Mouse (Mus musculus) intestine, embryonic 16.5 days (tissue): ENCODE data around the gene Zfp691. TPM values are rescaled to one million over a fixed set of nuclear protein-coding genes. Genes with fewer than 3 reads are reported as not detected.

Experiments
- ATAC-seq: fragments of 200-750 bp; cut with Nextera tagmentation; 2 replicates; pipeline ENCODE4 v1.8.0; 2017; ENCODE audit warnings: moderate TSS enrichment, moderate library complexity
- H3K27ac ChIP-seq: fragments of 300-500 bp; sonication (generic); 2 replicates; pipeline ENCODE4 v1.5.1; 2014; ENCODE audit warnings: mild to moderate bottlenecking, low read length
- H3K27me3 ChIP-seq: fragments of 300-500 bp; sonication (generic); replicated peaks from 2 replicates; pipeline ENCODE4 v1.6.1; 2014; ENCODE audit warnings: low read length, control low read depth, mixed read lengths; ENCODE audit not compliant: control insufficient read depth, insufficient read depth
- H3K36me3 ChIP-seq: fragments of 300-500 bp; sonication (generic); 2 replicates; pipeline ENCODE4 v1.6.1; 2014; ENCODE audit warnings: low read length, control low read depth; ENCODE audit not compliant: control insufficient read depth, insufficient read depth
- H3K4me1 ChIP-seq: fragments of 300-500 bp; sonication (generic); 2 replicates; pipeline ENCODE4 v1.6.1; 2014; ENCODE audit warnings: low read length, control low read depth, mixed read lengths; ENCODE audit not compliant: control insufficient read depth, insufficient read depth
- H3K4me2 ChIP-seq: fragments of 300-500 bp; sonication (generic); 2 replicates; pipeline ENCODE4 v1.6.1; 2014; ENCODE audit warnings: low read depth, low read length, control low read depth
- H3K4me3 ChIP-seq: fragments of 300-500 bp; sonication (generic); 2 replicates; pipeline ENCODE4 v1.5.1; 2014; ENCODE audit warnings: mild to moderate bottlenecking, low read length
- H3K9ac ChIP-seq: fragments of 300-500 bp; sonication (generic); 2 replicates; pipeline ENCODE4 v1.6.1; 2014; ENCODE audit warnings: low read depth, low read length
- H3K9me3 ChIP-seq: fragments of 300-500 bp; sonication (generic); 2 replicates; pipeline ENCODE4 v1.6.1; 2016; ENCODE audit warnings: low read length, control low read depth; ENCODE audit not compliant: control insufficient read depth
- WGBS: fragments of 180-500 bp; shearing (Covaris S2); extraction: QIAGEN DNeasy Blood & Tissue Kit; methylation state at CpG from one replicate; pipeline ENCODE4 v1.1.7; 2014; 5-methylcytosine and 5-hydroxymethylcytosine counted together
- polyA plus RNA-seq: library from polyadenylated mRNA; unstranded; fragments of >200 nt; fragmentation: Nextera tagmentation; extraction: Ambion mirVana; gene quantifications from 2 replicates; pipeline ENCODE4 v1.2.1, GENCODE M21; 2015

Gene Zfp691
- polyA plus RNA-seq, 1 experiment from 2014 or later: 5.0 TPM

GRCm38 (mm10) chr4:119137313-119137712, 36.7 kb downstream of the Zfp691 start:
- H3K36me3 ChIP-seq: peaks cover 40% of the 10 kb centered on the region
- H3K4me2 ChIP-seq: no peak overlapping the region
- peaks cover 9% of the 10 kb centered on the region; the same call in 1 of the 2 replicates for H3K4me1 ChIP-seq
- ATAC-seq: no peak
- no peak overlapping the region for H3K9ac ChIP-seq
- H3K4me3 ChIP-seq: no peak overlapping the region
- H3K27me3 ChIP-seq: no peaks in the 10 kb centered on the region
- 59% methylated on average over 8 of the region's 8 CpGs for WGBS
- no peak overlapping the region; the same call in 1 of the 2 replicates for H3K27ac ChIP-seq
- no peaks in the 10 kb centered on the region for H3K9me3 ChIP-seq

DNA sequence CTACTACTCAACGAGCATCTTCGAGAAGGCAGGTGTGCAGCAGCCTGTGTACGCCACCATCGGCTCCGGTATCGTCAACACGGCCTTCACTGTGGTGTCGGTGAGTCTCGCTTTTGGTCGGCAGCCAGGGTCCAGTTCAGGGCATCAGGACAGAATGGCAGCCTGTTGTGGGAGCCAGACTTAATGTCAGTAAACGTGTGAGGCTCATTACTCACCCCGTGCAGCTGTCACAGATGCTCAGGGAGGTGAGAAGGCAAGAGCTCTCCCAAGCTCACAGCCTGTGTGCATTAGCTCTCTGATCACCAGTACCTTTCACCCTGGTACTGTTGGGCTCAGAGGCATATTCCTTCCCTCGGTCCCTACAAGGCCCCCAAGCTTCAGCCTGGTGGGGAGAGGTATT, 40.1 kb downstream of the Zfp691 start:
- H3K4me1 ChIP-seq: peaks cover 9% of the 10 kb centered on the region; the same call in 1 of the 2 replicates
- no peak overlapping the region for H3K4me3 ChIP-seq
- WGBS: 91% methylated on average over 13 of the region's 13 CpGs
- peaks cover 46% of the 10 kb centered on the region for H3K36me3 ChIP-seq
- H3K27ac ChIP-seq: no peak overlapping the region
- H3K9me3 ChIP-seq: no peaks in the 10 kb centered on the region
- no peaks in the 10 kb centered on the region for H3K27me3 ChIP-seq
- no peak for ATAC-seq
- no peak overlapping the region for H3K9ac ChIP-seq
- H3K4me2 ChIP-seq: no peak overlapping the region

DNA sequence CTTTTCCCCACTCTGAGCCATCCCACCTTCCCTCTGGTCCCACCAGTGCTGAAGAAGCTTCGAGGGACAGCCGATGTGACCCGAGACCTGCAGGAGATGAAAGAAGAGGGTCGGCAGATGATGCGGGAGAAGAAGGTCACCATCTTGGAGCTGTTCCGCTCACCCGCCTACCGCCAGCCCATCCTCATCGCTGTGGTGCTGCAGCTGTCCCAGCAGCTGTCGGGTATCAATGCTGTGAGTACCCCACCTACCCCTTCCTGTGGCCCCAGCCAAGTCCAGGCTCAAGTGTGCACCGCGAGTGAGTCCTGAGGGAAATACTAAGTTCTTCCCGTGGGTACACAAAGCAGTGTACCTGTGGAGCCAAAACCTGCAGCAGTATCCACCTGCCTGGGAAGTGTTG, 40.7 kb downstream of the Zfp691 start:
- Histone ChIP-seq H3K4me1 (peaks cover 9% of the 10 kb centered on the region; the same call in 1 of the 2 replicates), H3K36me3 (peaks cover 46% of the 10 kb centered on the region), H3K9ac (no peak overlapping the region), H3K27me3 (no peaks in the 10 kb centered on the region), H3K9me3 (no peaks in the 10 kb centered on the region), H3K27ac (no peak overlapping the region), H3K4me2 (no peak overlapping the region), H3K4me3 (no peak overlapping the region)
- ATAC-seq: no peak
- 90% methylated on average over 13 of the region's 13 CpGs for WGBS

GRCm38 (mm10) chr4:119131189-119131910, 42.6 kb downstream of the Zfp691 start:
- H3K9me3 ChIP-seq: no peaks in the 10 kb centered on the region
- no peak overlapping the region for H3K9ac ChIP-seq
- H3K27me3 ChIP-seq: no peaks in the 10 kb centered on the region
- H3K4me1 ChIP-seq: no peaks in the 10 kb centered on the region
- WGBS: 86% methylated on average over 8 of the region's 8 CpGs
- peaks cover 44% of the 10 kb centered on the region for H3K36me3 ChIP-seq
- no peak overlapping the region for H3K4me3 ChIP-seq
- no peak for ATAC-seq
- no peak overlapping the region for H3K4me2 ChIP-seq
- H3K27ac ChIP-seq: no peak overlapping the region

- no peak overlapping the region for H3K9ac ChIP-seq
- H3K4me3 ChIP-seq: no peak overlapping the region
These were observed 44.9 kb downstream of the Zfp691 start for GRCm38 (mm10) chr4:119129096-119129495.

GRCm38 (mm10) chr4:119128547-119128946, 45.4 kb downstream of the Zfp691 start:
- Histone ChIP-seq H3K4me3 (no peak overlapping the region), H3K27me3 (no peaks in the 10 kb centered on the region), H3K4me2 (no peak overlapping the region), H3K36me3 (peaks cover 21% of the 10 kb centered on the region), H3K9ac (no peak overlapping the region), H3K4me1 (peaks cover 17% of the 10 kb centered on the region), H3K27ac (no peak overlapping the region), H3K9me3 (no peaks in the 10 kb centered on the region)
- WGBS: 84% methylated on average over 7 of the region's 7 CpGs
- no peak for ATAC-seq

More at GRCm38 (mm10) chr4:119129096-119129495, 44.9 kb downstream of the Zfp691 start:
- H3K27me3 ChIP-seq: no peaks in the 10 kb centered on the region
- no peak overlapping the region for H3K4me2 ChIP-seq
- WGBS: 79% methylated on average over 1 of the region's 1 CpGs
- H3K36me3 ChIP-seq: peaks cover 23% of the 10 kb centered on the region
- ATAC-seq: no peak
- no peaks in the 10 kb centered on the region for H3K9me3 ChIP-seq
- peaks cover 12% of the 10 kb centered on the region for H3K4me1 ChIP-seq
- no peak overlapping the region for H3K27ac ChIP-seq

DNA sequence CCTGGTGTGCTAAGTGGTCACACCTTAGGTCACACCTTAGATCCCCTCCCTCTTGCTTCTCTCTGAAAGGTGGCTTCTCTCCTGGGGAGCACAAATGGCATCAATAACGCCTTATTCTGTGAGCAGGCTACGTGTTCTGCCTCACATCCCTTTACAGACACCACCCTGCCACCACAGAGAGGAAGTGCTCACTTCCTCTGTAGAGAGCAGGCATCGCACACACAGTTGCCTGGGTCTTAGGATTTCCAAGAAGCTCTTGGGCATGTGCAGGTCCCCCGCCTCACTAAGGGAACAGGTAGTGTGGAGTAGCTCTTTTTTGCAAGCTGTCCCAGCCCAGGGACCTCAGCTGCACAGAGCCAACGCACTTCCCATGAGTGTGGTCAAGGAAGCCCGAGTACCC, 46.8 kb downstream of the Zfp691 start:
- Histone ChIP-seq H3K27ac (no peak overlapping the region; the same call in 1 of the 2 replicates), H3K27me3 (no peaks in the 10 kb centered on the region), H3K36me3 (peaks cover 12% of the 10 kb centered on the region; the same call in 1 of the 2 replicates), H3K4me3 (no peak overlapping the region), H3K4me2 (no peak overlapping the region), H3K9ac (no peak overlapping the region), H3K4me1 (peaks cover 20% of the 10 kb centered on the region), H3K9me3 (no peaks in the 10 kb centered on the region)
- WGBS: 66% methylated on average over 6 of the region's 6 CpGs
- no peak for ATAC-seq

DNA sequence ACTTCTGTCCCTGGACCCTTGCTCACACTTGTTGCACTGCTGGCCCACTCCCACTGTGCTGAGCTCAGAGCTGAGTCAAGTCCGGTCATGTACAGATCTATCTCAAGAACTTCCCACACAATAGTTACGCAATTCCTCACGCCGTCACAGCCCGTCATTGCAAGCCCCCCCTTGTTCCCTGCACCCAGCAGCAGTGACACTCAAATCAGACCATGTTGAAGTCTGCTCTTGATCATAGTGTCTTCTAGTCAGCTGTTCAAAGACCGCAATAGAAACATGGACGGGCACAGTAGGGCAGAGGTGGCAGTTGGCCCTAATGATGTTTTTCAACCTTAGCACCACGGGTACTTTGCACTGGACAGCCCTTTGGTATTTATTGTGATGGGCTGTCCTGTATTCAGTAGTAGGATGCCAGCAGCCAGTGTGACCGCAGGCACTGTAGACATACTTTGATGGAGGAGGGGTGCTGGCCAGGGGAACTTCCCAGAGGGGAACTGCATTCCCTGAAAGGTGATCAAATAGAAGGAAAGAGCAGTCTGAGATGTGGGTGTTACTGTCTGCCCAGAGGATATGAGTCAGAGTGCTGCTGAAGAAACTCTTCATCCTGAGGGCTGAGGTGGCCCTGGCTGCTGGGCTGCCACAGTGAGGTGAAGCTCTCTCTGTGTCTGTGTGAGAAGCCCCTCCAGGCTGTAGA, 48.3 kb downstream of the Zfp691 start:
- 76% methylated on average over 9 of the region's 9 CpGs for WGBS
- no peak overlapping the region for H3K27ac ChIP-seq
- H3K4me2 ChIP-seq: no peak overlapping the region
- no peak overlapping the region for H3K4me3 ChIP-seq
- no peaks in the 10 kb centered on the region for H3K9me3 ChIP-seq
- H3K36me3 ChIP-seq: peaks cover 9% of the 10 kb centered on the region; the same call in 1 of the 2 replicates
- no peak overlapping the region for H3K9ac ChIP-seq
- H3K27me3 ChIP-seq: no peaks in the 10 kb centered on the region
- H3K4me1 ChIP-seq: peaks cover 29% of the 10 kb centered on the region
- ATAC-seq: no peak

DNA sequence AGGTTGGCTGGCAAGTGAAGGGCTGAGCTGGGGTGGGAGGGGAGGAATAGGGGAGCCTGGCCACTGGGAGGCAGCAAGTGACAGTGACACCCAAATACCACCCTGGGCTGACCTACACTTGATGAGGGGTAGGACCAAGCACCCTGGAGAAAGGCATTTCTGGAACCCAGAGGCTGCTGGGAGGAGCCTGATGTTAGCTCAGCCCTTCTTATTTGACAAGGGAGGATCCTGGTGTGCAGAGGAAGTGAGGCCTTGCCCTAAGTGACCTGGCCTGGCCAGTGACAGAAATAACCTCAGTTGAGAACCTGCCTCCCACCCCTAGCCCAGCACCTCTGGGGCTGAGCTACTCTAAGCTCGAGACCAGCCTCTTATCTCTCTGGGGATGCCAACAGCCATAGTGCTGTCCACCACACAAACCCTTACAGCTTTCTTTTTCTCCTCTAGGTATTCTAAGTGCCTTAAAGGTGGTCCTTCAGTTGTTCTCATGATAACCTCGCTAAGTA, 49.2 kb downstream of the Zfp691 start:
- H3K36me3 ChIP-seq: peaks cover 14% of the 10 kb centered on the region; the same call in 1 of the 2 replicates
- H3K27ac ChIP-seq: no peak overlapping the region
- ATAC-seq: no peak
- WGBS: 54% methylated on average over 2 of the region's 2 CpGs
- H3K4me3 ChIP-seq: no peak overlapping the region
- no peaks in the 10 kb centered on the region for H3K9me3 ChIP-seq
- H3K4me1 ChIP-seq: peaks cover 29% of the 10 kb centered on the region
- H3K4me2 ChIP-seq: no peak overlapping the region
- H3K27me3 ChIP-seq: no peaks in the 10 kb centered on the region
- no peak overlapping the region for H3K9ac ChIP-seq
